Mouse (Mus musculus) thymus, adult 2 months (tissue): ENCODE data around the gene Ctf1.

ENCODE experiments used
- CTCF ChIP-seq: fragments of 200-500 bp; IDR thresholded peaks from 2 replicates; pipeline ENCODE4 v1.5.1; 2012; ENCODE audit warnings: mild to moderate bottlenecking, control low read depth, low read length, moderate library complexity, borderline replicate concordance; ENCODE audit not compliant: control insufficient read depth, poor library complexity, insufficient read depth; ENCODE audit errors: extremely low read depth
- POLR2A ChIP-seq: fragments of 200-500 bp; IDR thresholded peaks from 2 replicates; pipeline ENCODE4 v1.6.1; 2012; ENCODE audit warnings: mild to moderate bottlenecking, low read length, control low read depth, moderate library complexity; ENCODE audit not compliant: control insufficient read depth, poor library complexity, insufficient read depth; ENCODE audit errors: extremely low read depth

- TF ChIP-seq CTCF (no peak), POLR2A (no peak)
Observed at GRCm38 (mm10) chr7:127753158-127753557, 40.6 kb downstream of the Ctf1 start.
